ENCODE assay signal across 8 mouse cellular contexts in genomic region chr7:139914141-139915047, GRCm38 (mm10). TPM values are rescaled to one million over a fixed set of nuclear protein-coding genes. Genes with fewer than 3 reads are reported as not detected.
DNase-seq lines count a peak whose midpoint lies in the region; ATAC-seq lines count a peak whose summit lies in the region.

No protein-coding gene starts in this region.

- WGBS in heart, embryonic 16.5 days, result 10% methylated on average over 29 of the region's 29 CpGs
- WGBS in hindbrain, embryonic 14.5 days, result 11% methylated on average over 29 of the region's 29 CpGs
- 10% methylated on average over 29 of the region's 29 CpGs for WGBS in midbrain, embryonic 12.5 days

- peaks cover 3% of the 10 kb centered on the region; the same call in 1 of the 2 replicates for H3K4me1 ChIP-seq in heart, embryonic 16.5 days (ENCODE audit: control insufficient read depth, insufficient read depth, low read length)
- H3K4me1 ChIP-seq in hindbrain, embryonic 14.5 days (replicated peaks; ENCODE audit: control insufficient read depth, insufficient read depth, low read length), result peaks cover 6% of the 10 kb centered on the region
- H3K4me1 ChIP-seq in midbrain, embryonic 12.5 days, result peaks cover 18% of the 10 kb centered on the region

- DNase-seq in heart, adult 18-20 months, result no peak
- DNase-seq in c-Kit-positive CD71-negative TER-119-negative erythroid progenitor cells, embryonic 14.5 days (ENCODE audit: low read depth), result peak; percentile 36
- no peak for DNase-seq in hindbrain, embryonic 14.5 days (ENCODE audit: low spot score)
- no peak for DNase-seq in urinary bladder, adult 2 months (ENCODE audit: low spot score)
- no peak for DNase-seq in left cerebral cortex, postnatal 10 days (ENCODE audit: extremely low spot score in 1 of 2, low spot score in 2 of 2)
- no peak for DNase-seq in layer of hippocampus, postnatal 25 days (ENCODE audit: extremely low spot score in 1 of 2, low spot score in 1 of 2)

- peak; percentile 12; the same call in 1 of the 2 replicates for ATAC-seq in heart, embryonic 16.5 days (replicated peaks; ENCODE audit: extremely low read depth, insufficient read depth, low FRiP score)
- peak; percentile 55 for ATAC-seq in hindbrain, embryonic 14.5 days (ENCODE audit: low FRiP score)
- ATAC-seq in midbrain, embryonic 12.5 days (ENCODE audit: low FRiP score, low read depth), result peak; percentile 75

- H3K36me3 ChIP-seq in heart, embryonic 16.5 days (ENCODE audit: control insufficient read depth, insufficient read depth), result no peaks in the 10 kb centered on the region
- no peaks in the 10 kb centered on the region for H3K36me3 ChIP-seq in hindbrain, embryonic 14.5 days (replicated peaks; ENCODE audit: control insufficient read depth, insufficient read depth)
- H3K36me3 ChIP-seq in midbrain, embryonic 12.5 days, result no peaks in the 10 kb centered on the region

- no peak overlapping the region for H3K9ac ChIP-seq in heart, embryonic 16.5 days (ENCODE audit: low read length)
- H3K9ac ChIP-seq in hindbrain, embryonic 14.5 days, result no peak overlapping the region
- H3K9ac ChIP-seq in midbrain, embryonic 12.5 days (replicated peaks), result no peak overlapping the region; the same call in 1 of the 2 replicates

- H3K4me3 ChIP-seq in heart, embryonic 16.5 days (ENCODE audit: low read length), result peak overlapping the region; percentile 33
- H3K4me3 ChIP-seq in hindbrain, embryonic 14.5 days (replicated peaks; ENCODE audit: low read length), result peak overlapping the region; percentile 18
- peak overlapping the region; percentile 33 for H3K4me3 ChIP-seq in midbrain, embryonic 12.5 days

- no peaks in the 10 kb centered on the region for H3K9me3 ChIP-seq in heart, embryonic 16.5 days (replicated peaks; ENCODE audit: control insufficient read depth, low read length)
- H3K9me3 ChIP-seq in hindbrain, embryonic 14.5 days (ENCODE audit: control insufficient read depth, low read length), result no peaks in the 10 kb centered on the region
- H3K9me3 ChIP-seq in midbrain, embryonic 12.5 days, result no peaks in the 10 kb centered on the region

- peak overlapping the region; percentile 48 for H3K4me2 ChIP-seq in heart, embryonic 16.5 days (ENCODE audit: low read depth, low read length)
- H3K4me2 ChIP-seq in hindbrain, embryonic 14.5 days (replicated peaks), result peak overlapping the region; percentile 42
- peak overlapping the region; percentile 51 for H3K4me2 ChIP-seq in midbrain, embryonic 12.5 days (replicated peaks)

- intact Hi-C loops in left cerebral cortex, postnatal 10 days (cut with DNase I), result no loop called here

- H3K27ac ChIP-seq in heart, embryonic 16.5 days (ENCODE audit: low read length), result no peak overlapping the region
- H3K27ac ChIP-seq in hindbrain, embryonic 14.5 days, result no peak overlapping the region
- H3K27ac ChIP-seq in midbrain, embryonic 12.5 days (replicated peaks), result no peak overlapping the region

- H3K27me3 ChIP-seq in heart, embryonic 16.5 days (ENCODE audit: control insufficient read depth, insufficient read depth, low read length), result peaks cover 40% of the 10 kb centered on the region
- H3K27me3 ChIP-seq in hindbrain, embryonic 14.5 days (ENCODE audit: control insufficient read depth, insufficient read depth, low read length), result peaks cover 20% of the 10 kb centered on the region
- peaks cover 76% of the 10 kb centered on the region for H3K27me3 ChIP-seq in midbrain, embryonic 12.5 days

RNA-seq across cellular contexts. Expression of gene Kndc1, which starts 19.9 kb away (rescaled TPM):
- 0.37 and 0.47 TPM in 2 replicates for polyA plus RNA-seq in heart, embryonic 16.5 days (2015; fragmentation: Nextera tagmentation; extraction: Ambion mirVana)
- under 1 TPM in 1 of 2 experiments, not detected in 1; 0.26 TPM for total RNA-seq in heart, adult 18-20 months (2021)
- polyA plus RNA-seq in hindbrain, embryonic 14.5 days (2014; fragmentation: Nextera tagmentation; extraction: Ambion mirVana), result 25.6 and 29.1 TPM in 2 replicates
- 1.2 and 1.5 TPM in 2 replicates for polyA plus RNA-seq in midbrain, embryonic 12.5 days (2016; fragmentation: Nextera tagmentation; extraction: Ambion mirVana)
- 0.03 and 0.07 TPM in 2 replicates for polyA plus RNA-seq in urinary bladder, adult 2 months (2012; rRNA removed)
- 10 to 100 TPM; 37.6 to 42.2 TPM for total RNA-seq in left cerebral cortex, postnatal 10 days (2021)
- total RNA-seq in layer of hippocampus, postnatal 25 days (2021), result 10 to 100 TPM; 90.1 to 95.0 TPM

RNA-seq across cellular contexts. Expression of gene Utf1, which starts 29.2 kb away (rescaled TPM):
- polyA plus RNA-seq in heart, embryonic 16.5 days (2015; fragmentation: Nextera tagmentation; extraction: Ambion mirVana), result 0.71 and 2.0 TPM in 2 replicates
- total RNA-seq in heart, adult 18-20 months (2021), result not detected
- not detected in 2 replicates for polyA plus RNA-seq in hindbrain, embryonic 14.5 days (2014; fragmentation: Nextera tagmentation; extraction: Ambion mirVana)
- polyA plus RNA-seq in midbrain, embryonic 12.5 days (2016; fragmentation: Nextera tagmentation; extraction: Ambion mirVana), result not detected in 2 replicates
- polyA plus RNA-seq in urinary bladder, adult 2 months (2012; rRNA removed), result not detected in 2 replicates
- total RNA-seq in left cerebral cortex, postnatal 10 days (2021), result not detected
- total RNA-seq in layer of hippocampus, postnatal 25 days (2021), result not detected

Comparison
In these comparisons a context has a peak if more than half of its experiments do, and no peak if none do; other contexts are left out.
1. ATAC-seq: peak in every context shown above with its lines; median percentile 75 in midbrain, embryonic 12.5 days; 55 in hindbrain, embryonic 14.5 days; 12 in heart, embryonic 16.5 days.
2. RNA of gene Kndc1, which starts 19.9 kb away (polyA plus RNA-seq): 25.6 to 29.1 TPM in hindbrain, embryonic 14.5 days; 1.2 to 1.5 TPM in midbrain, embryonic 12.5 days, 0.37 to 0.47 TPM in heart, embryonic 16.5 days and 0.03 to 0.07 TPM in urinary bladder, adult 2 months; every median in the first group is over 10 times any median in the second.
3. Peak in every context shown above with its lines, with median percentiles within 50 percentile points of each other: H3K4me2 ChIP-seq and H3K4me3 ChIP-seq.